Mouse (Mus musculus) left cerebral cortex, postnatal 4 days (tissue): Measurements from ENCODE around the gene Nr4a1. TPM values are rescaled to one million over a fixed set of nuclear protein-coding genes. Genes with fewer than 3 reads are reported as not detected.

Source experiments
- DNase-seq: peaks from one replicate; pipeline ENCODE4 v3.0.0-alpha.2; 2022
- intact Hi-C: fragments of 180-260 bp; cut with DNase I; formaldehyde crosslinking; loops from one replicate; pipeline ENCODE4 v1.15.1; 2025
- total RNA-seq, 2 experiments: library from RNA; stranded (reverse); gene quantifications; 2 replicates each; pipeline ENCODE4 v1.2.3; 2021

Gene Nr4a1
- total RNA-seq, 2 experiments from 2014 or later = 20.1 to 22.6 TPM

DNA sequence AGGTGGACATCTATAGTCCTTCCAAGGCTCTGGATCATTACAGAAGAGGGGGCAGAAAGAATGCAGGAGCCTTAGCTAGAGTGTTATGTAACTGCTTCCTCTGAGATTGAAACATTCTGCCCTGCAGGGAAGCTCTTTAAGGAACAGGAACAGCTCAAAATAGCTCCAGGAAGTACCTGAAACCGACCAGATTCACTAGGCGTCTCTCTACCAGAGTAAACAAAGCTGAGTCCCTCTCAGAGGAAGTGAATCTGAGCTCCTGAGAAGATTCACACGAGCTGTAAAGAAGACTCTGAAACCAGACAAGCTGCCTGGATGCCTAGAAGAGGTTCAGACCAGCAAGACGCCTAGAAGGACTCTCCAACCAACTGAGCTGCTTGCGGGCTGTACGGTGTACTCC, 1.5 kb upstream of the Nr4a1 start:
- no peak for DNase-seq
- intact Hi-C loops = no loop called here

DNA sequence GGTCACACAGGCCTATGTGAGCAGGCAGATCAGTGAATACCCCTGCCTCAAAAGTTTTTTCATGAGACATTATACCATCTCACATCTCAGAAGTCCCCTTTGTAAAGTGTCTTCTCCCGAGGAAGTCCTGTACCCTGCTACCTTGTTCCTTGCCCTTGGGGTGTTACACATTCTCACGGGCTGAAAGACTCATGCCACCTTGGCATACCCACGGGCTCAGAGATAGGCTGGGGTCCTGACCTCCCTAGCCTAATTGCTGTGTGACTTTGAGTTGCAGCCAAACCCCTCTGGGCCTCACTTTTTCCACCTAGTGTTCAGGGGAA, 545 bp upstream of the Nr4a1 start:
- intact Hi-C loops = no loop called here

DNA sequence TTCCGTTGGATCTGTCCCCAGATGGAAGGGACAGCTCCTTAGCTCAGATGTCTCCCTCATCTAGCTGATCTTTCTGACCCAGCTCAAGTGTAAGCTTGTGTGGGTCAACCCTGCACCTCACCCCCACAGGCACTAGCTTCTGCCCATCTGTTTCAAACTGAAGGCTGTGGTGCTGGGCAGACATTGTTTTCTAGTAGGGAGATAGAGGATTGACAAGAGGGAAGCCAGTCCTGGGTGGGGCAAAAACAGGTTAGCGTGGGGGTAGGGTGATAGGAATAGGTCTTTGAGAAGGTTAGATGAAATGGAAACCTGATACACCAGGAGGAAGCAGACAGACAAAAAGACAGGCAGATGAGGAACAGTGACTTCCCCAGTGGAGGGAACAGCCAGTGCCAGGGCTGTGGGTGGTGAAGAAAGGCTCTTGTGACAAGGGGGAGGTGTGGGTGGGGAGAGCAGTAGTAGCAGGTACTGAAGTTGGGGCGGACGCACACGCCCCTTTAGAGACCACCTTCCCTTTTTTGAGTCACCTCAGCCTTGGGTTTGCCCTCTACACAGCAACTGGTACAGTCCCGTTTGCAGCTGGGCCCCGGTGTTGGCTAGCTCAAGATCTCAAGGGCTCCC, 1.9 kb downstream of the Nr4a1 start:
- intact Hi-C loops = no loop called here
- no peak for DNase-seq

More for the DNA sequence above, 545 bp upstream of the Nr4a1 start:
- no peak for DNase-seq

DNA sequence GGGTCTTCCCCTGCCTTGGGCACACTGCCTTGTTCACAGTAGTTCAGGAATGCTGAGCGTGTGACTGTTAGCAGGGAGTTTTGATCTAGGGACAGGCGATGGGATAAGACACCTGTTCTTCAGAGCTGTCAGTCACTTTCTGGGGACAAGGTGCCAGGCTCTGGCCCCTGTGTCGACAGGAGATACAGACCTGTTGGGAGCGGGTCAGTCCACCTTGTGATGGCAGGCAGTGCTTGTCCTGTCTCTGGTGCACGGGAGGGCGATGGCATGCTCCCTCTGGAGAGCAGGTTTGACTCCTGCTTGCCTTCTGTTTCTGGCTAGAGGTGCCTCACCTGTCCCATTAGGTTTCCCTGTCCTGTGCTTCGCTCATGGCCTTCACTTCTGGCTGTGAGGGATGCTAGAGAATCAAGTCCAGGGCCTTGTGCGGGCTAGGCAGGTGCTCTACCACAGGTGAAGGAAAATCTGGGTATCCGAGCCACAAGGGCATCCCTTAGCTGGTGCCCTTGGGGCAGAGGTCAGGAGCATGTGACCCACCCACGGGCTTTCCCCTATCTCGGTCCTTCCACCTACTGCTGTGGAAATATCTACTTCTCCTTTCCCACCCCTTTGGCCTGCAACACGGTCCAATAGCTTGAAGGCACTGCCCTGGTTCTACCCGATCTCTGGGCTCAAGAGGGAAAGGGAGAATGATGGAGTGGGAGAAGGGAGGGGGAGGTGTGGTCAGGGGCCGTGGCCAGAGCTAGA, 2.6 kb downstream of the Nr4a1 start:
- no peak for DNase-seq
- intact Hi-C loops = no loop called here

- intact Hi-C loops = no loop called here
Observed at GRCm38 (mm10) chr15:101258420-101258819, 4.4 kb downstream of the Nr4a1 start.

DNA sequence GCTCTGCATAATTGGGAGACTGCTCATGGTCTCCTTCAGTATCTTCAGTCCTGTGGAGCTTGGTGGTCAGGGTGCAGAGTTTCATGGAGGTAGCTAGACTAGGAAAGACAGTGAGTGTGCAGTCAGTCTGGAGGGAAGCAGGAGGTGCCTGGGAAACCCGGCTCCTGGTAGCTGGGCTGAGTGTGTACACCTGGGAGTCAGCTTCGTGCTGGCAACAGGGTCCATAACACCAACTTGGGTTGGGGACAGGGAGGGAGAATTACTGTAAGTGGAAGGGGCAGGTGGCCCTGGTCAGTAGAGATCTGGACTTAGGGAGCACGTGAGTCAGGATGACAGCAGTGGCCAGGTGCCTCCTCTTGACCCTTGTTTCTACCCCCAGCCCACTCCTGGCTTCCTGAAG, 5.9 kb downstream of the Nr4a1 start:
- intact Hi-C loops = no loop called here
- no peak for DNase-seq

More at GRCm38 (mm10) chr15:101258420-101258819, 4.4 kb downstream of the Nr4a1 start:
- DNase-seq = no peak

GRCm38 (mm10) chr15:101260387-101260786, 6.3 kb downstream of the Nr4a1 start:
- DNase-seq = peak; percentile 33
- intact Hi-C loops = no loop called here

DNA sequence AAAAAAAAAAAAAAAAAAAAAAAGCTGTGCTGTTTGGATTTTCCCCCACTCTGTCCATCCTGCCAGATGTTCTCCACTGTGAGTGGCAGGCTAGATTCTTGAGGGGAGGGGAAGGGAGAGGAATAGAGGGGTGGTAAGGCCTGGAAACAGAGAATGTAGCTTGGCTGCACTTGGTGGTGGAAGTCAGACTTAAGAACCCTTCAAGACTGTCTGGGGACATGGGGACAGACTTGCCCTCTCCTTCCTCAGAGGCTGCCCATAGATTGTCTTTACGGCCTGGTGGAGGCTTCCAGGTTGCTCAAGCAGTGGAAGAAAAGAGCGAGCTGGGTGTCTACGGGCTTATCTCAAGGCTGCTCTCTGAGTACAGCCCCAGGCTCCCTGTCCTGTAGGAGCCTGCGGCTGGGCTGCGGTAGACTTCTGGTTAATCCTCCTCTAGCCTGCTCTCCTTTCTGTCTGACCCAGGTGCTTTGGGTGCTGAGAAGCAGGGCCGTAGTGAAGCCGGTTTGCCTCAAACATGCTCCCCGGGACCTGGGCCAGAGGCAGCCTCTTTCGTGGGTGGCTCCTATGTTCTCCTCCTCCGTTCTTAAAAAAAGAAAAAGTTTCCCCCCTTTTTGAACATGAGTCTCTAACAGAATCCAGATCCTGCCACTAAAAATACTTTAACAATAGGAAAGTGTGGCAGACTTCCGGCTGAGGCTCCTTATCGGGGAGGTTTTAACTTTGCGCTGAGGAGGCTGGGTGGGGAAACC, 7.0 kb downstream of the Nr4a1 start:
- no peak for DNase-seq
- intact Hi-C loops = no loop called here

DNA sequence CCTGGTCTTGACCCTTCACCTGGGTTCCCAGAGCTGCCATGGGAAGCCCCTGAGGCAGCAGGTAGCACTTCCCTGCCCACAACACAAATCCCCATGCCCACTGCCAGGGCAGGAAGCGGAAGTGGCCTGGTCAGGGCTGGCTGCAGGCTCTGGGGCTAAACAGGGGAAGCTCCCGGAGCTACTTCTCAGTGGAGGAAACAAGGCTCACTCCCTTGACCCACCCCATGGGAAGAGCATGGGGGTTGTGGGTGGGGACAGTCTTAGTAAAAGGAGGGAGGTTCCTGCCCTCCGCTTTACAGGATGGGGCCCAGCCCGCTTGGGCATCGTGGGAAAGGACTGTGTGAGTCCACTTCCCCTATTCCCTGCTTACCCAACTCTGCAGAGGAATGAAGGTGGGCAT, 8.4 kb downstream of the Nr4a1 start:
- intact Hi-C loops = no loop called here
- DNase-seq = no peak

DNA sequence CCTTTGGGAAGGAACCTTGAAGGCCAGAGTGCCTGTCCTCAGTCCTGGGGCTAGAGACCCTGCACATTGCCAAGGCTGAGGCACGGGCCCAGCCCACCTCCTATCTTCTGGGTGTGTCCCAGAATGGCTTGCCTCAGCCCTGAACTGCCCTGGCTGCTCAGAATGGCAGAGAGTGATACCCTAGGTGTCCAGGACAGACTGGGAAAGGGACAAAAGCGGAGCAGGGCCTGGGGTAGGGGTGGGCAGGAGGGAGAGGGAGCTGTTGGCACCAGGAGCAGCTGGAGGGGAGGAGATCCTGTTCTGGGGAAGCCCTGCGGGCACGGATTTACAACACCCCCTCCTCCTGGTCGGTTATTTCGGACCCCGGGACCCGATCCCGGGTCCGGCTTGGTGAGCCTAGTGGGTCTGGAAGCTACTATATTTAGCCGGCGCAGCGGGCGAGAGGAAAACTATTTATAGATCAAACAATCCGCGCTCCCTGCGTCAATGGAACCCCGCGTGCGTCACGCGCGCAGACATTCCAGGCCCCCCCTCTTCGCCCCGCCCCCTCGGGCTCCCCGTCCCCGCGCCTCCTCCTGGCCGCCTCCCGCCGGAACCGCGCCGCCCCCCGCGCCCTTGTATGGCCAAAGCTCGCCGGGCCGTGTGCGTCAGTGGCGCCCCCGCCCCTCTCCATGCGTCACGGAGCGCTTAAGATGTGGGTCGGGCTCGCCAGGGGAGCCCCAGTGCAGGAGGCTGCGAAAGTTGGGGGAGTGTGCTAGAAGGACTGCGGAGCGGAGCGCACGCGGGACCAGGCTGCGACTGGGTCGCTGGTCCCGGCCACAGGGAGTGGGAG, 12.3 kb downstream of the Nr4a1 start:
- intact Hi-C loops = no loop called here
- DNase-seq = peak; percentile 76

GRCm38 (mm10) chr15:101267053-101268032, 13.3 kb downstream of the Nr4a1 start:
- intact Hi-C loops = no loop called here
- DNase-seq = no peak

DNA sequence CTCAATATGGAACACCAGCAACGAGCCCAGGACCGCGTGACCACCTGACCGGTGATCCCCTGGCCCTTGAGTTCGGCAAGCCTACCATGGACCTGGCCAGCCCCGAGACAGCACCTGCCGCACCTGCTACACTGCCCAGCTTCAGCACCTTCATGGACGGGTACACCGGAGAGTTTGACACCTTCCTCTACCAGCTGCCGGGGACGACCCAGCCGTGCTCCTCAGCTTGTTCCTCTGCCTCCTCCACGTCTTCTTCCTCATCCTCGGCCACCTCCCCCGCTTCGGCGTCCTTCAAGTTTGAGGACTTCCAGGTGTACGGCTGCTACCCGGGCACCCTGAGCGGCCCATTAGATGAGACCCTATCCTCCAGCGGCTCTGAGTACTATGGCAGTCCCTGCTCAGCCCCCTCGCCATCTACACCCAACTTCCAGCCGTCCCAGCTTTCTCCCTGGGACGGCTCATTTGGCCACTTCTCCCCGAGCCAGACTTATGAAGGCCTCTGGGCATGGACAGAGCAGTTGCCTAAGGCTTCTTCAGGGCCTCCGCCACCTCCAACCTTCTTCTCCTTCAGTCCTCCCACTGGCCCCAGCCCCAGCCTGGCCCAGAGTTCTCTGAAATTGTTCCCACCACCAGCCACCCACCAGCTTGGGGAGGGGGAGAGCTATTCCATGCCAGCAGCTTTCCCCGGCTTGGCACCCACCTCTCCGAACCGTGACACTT, 16.2 kb downstream of the Nr4a1 start:
- intact Hi-C loops = no loop called here

DNA sequence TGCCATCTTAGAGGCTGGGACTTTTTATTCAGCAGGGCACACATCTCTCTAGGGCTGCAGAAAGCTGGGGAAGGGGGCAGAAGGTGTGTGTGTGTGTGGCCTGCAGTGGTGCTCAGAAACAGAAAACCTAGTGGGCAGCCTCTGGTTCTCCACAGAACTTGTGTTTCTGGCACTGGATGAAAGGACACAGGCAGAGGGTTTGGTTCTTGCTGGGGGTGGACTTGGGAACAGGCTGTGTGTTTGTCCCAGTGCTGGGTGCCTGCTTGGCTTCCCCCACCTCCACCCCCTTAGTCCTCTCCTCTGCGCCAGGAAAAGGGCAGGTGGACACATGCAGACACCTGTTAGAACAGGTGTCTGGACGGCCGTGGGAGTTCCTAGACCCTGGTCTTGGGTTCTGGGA, 17.0 kb downstream of the Nr4a1 start:
- intact Hi-C loops = no loop called here
- DNase-seq = no peak

More for the DNA sequence above, 16.2 kb downstream of the Nr4a1 start:
- no peak for DNase-seq

DNA sequence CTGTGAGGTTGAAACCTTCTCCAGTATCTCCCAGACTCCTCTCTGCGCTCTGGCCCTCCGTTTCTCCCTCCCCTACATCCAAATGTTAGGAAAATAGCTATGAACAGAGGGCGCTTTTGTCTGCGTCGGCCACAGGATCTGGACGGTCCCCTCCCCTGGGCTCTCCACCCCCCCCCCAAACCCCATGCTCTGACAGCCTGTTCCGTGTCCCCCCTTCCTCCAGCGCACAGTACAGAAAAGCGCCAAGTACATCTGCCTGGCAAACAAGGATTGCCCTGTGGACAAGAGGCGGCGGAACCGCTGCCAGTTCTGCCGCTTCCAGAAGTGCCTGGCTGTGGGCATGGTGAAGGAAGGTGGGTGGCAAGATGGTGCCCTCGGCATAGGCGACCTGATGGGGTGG, 17.4 kb downstream of the Nr4a1 start:
- no peak for DNase-seq
- intact Hi-C loops = no loop called here

- intact Hi-C loops = no loop called here
- DNase-seq = no peak
Observed at GRCm38 (mm10) chr15:101274380-101274779, 20.3 kb downstream of the Nr4a1 start.

DNA sequence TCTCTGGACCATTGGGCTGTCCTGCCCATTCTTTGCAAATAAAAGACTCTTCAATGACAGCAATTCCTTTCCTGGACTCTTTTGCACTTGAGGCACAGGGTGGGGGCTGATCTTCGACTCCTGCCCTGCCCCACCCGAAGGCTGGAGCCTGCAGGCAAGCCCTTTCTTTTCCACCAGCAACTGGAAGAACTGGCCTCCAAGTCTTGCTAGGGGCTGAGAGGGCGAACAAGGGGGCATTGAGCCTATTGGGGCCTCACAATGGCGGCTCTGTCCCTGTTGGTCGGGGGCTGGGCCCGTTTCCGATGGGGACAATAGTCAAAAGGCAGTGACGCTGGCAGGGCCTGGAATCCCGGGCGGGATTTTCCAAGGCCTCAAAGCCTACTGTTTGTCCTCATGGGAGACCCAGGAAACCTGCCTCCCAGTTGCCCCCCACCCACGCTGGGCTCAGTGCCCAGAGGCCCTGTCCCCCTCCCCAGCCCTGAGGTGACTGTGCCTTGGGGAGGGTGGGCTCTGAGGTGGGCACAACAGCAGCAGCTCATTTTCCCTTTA, 23.4 kb downstream of the Nr4a1 start:
- intact Hi-C loops = no loop called here
- peak; percentile 35 for DNase-seq

DNA sequence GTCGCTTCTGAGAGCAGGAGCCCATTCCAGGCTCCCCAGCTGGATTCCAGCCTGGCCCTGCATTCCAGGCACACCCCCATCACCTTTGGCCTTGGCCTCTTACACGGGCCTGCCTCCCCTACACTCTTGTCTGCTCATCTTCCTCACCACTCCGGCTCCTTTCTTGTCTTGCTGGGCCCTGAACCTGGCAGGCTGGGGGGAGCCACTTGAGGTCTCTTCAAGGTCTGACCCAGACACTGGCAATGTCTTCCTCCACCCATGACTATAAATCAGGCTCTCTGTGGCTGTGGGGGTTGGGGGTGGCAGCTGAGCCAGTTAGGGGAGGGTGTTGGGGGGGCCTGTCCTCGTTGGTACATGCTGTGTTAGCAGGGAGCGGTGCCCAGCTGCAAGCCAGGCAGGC, 24.5 kb downstream of the Nr4a1 start:
- intact Hi-C loops = no loop called here
- DNase-seq = no peak

DNA sequence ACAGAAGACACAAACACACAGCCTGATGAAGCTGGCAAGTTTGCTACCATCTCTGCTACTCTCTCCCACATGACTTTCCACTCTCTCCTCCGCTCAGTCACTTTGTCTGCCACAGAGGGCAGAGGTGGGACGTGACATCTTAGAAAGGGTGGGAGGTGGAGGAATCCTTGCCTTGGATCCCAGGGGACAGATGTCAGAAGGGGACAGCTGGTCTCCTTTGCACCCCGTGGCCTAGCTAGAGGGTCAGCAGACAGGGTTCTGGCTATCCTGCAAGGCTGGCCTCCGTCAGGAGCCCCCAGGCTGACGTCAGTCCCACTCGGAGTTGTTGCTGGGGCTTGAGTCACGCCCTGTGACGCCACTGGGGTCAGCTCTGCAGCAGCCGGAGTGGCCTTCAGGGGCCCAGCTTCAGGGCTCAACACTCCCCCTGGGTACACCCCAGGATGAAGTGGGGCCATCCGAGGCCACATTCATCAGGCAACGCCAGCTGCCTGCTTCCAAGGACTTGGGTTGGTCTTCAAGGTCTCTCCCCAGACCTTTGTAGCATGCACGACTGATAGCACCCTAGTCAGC, 25.4 kb downstream of the Nr4a1 start:
- DNase-seq = no peak
- intact Hi-C loops = no loop called here

- DNase-seq = no peak
- intact Hi-C loops = no loop called here
Observed at GRCm38 (mm10) chr15:101282471-101282870, 28.4 kb downstream of the Nr4a1 start.
